Mouse (Mus musculus) cerebellum, adult 2 months (tissue): ENCODE measurements around the gene Apopt1.

Experiments
- CTCF ChIP-seq: fragments of 200-500 bp; IDR thresholded peaks from 2 replicates; pipeline ENCODE4 v1.5.1; 2011; ENCODE audit warnings: low read depth, mild to moderate bottlenecking, control low read depth, low read length, moderate library complexity, borderline replicate concordance; ENCODE audit not compliant: insufficient read depth
- POLR2A ChIP-seq: fragments of 200-500 bp; IDR thresholded peaks from 2 replicates; pipeline ENCODE4 v1.6.1; 2011; ENCODE audit warnings: low read length, control low read depth, borderline replicate concordance; ENCODE audit not compliant: insufficient read depth

GRCm38 (mm10) chr12:111766313-111767236 lies 53.5 kb downstream of the Apopt1 start:
- TF ChIP-seq CTCF (no peak), POLR2A (peak; percentile 20; the same call in 1 of the 2 replicates)
